Mouse (Mus musculus) CH12.LX (cell line): ENCODE measurements at regions not wholly inside any gene's neighbourhood (a gene's known extent, or its start where the extent isn't known, plus 50 kb on each side); places are given as distances from the start of the nearest gene placed in this dataset.

Experiments used
- CTCF ChIP-seq, 2 experiments: IDR thresholded peaks in 1 of 2; conservative IDR thresholded peaks in 1 of 2; 2 replicates each; pipeline ENCODE4 v1.5.1; 2011 to 2012; ENCODE audit warnings: low read depth in 2 of 2, low read length in 2 of 2, improper control_type of control experiment in 1 of 2, inconsistent platforms in 1 of 2, mild to moderate bottlenecking in 1 of 2, moderate library complexity in 1 of 2
- POLR2A ChIP-seq: IDR thresholded peaks from 2 replicates; pipeline ENCODE4 v1.6.1; 2011; ENCODE audit warnings: low read depth, mild to moderate bottlenecking, improper control_type of control experiment, low read length
- ZNF384 ChIP-seq: IDR thresholded peaks from 2 replicates; pipeline ENCODE4 v1.6.1; 2012; ENCODE audit warnings: low read depth, low read length, improper control_type of control experiment, inconsistent platforms

GRCm38 (mm10) chr14:67133221-67133620 lies 1124.2 kb upstream of the Gulo start:
- TF ChIP-seq CTCF (conservative IDR thresholded peaks at IDR 0.05 in 1 of 2, IDR thresholded peaks at IDR 0.05 in 1 of 2; ENCODE audit: low read depth in 2 of 2, low read length in 2 of 2) (no peak), POLR2A (no peak), ZNF384 (no peak)
